18 mouse cellular contexts compared by ENCODE assay signal in the genomic region with DNA sequence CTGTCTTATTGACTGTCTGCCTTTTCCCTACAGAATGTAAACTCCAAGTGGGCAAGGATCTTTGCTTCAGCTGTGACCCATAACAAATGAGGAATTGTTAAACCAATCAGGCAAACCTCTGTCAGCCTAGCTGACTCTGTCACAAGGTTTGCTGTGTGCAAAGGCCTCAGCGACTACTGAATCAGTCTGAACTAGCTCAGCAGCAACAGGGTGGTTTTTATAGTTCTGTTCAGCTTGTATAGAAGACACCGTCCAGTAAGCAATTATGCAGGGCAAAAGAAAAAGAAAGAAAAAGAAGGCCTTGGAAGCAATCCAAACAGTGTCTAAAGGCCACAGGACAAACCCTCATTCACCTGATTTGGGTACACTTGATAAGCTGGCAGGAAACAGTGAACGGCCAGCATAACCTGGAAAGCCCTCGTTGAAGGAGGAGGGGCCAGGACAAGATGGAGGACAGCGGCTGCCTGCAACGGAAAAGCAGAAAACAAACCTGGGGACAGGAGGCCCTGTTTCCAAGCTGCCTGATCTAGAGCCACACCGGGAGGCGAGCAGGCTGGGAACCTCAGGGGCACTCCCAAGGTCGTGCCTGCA. TPM values are rescaled to one million over a fixed set of nuclear protein-coding genes. Genes with fewer than 3 reads are reported as not detected.
DNase-seq lines count a peak whose midpoint lies in the region; ATAC-seq and TF ChIP-seq lines count a peak whose summit lies in the region.
"Had no signal": no experiment of that assay in that cellular context is flagged by ENCODE, and none has a peak within 500 bp of the region (broad histone marks: within the 10 kb centered on the region; RNA-seq: fewer than 3 reads in every experiment).

No protein-coding gene starts in this region.

- H3K36me3 ChIP-seq in heart, embryonic 13.5 days = no peaks in the 10 kb centered on the region
- H3K36me3 ChIP-seq in midbrain, embryonic 11.5 days (ENCODE audit: control insufficient read depth, insufficient read depth, low read length) = no peaks in the 10 kb centered on the region
- H3K36me3 ChIP-seq in midbrain, embryonic 14.5 days (ENCODE audit: control insufficient read depth, insufficient read depth, low read length) = no peaks in the 10 kb centered on the region
- H3K36me3 ChIP-seq in hindbrain, postnatal 0 days (ENCODE audit: insufficient read depth, low read length) = no peaks in the 10 kb centered on the region
- no peaks in the 10 kb centered on the region for H3K36me3 ChIP-seq in hindbrain, embryonic 11.5 days (ENCODE audit: control insufficient read depth, insufficient read depth, low read length)
- H3K36me3 ChIP-seq: hindbrain, embryonic 12.5 days had no signal

- no peaks in the 10 kb centered on the region for H3K27me3 ChIP-seq in heart, embryonic 13.5 days (replicated peaks)
- no peaks in the 10 kb centered on the region for H3K27me3 ChIP-seq in midbrain, embryonic 11.5 days (ENCODE audit: control insufficient read depth, insufficient read depth, low read length)
- no peaks in the 10 kb centered on the region for H3K27me3 ChIP-seq in midbrain, embryonic 14.5 days (ENCODE audit: control insufficient read depth, insufficient read depth, low read length)
- no peaks in the 10 kb centered on the region for H3K27me3 ChIP-seq in hindbrain, postnatal 0 days (ENCODE audit: insufficient read depth, low read length)
- no peaks in the 10 kb centered on the region; the same call in 1 of the 2 replicates for H3K27me3 ChIP-seq in hindbrain, embryonic 11.5 days (ENCODE audit: control insufficient read depth, insufficient read depth, low read length)
- H3K27me3 ChIP-seq: hindbrain, embryonic 12.5 days had no signal

- no peak for ATAC-seq in heart, embryonic 13.5 days (ENCODE audit: extremely low read depth, insufficient number of reproducible peaks, low FRiP score, low TSS enrichment)
- ATAC-seq in midbrain, embryonic 11.5 days (ENCODE audit: low FRiP score) = no peak
- no peak for ATAC-seq in midbrain, embryonic 14.5 days (ENCODE audit: low FRiP score, low TSS enrichment)
- no peak for ATAC-seq in hindbrain, postnatal 0 days
- ATAC-seq in hindbrain, embryonic 11.5 days (ENCODE audit: low FRiP score) = no peak

- H3K9ac ChIP-seq in heart, embryonic 13.5 days = 0 out of 2 replicates have a peak overlapping the region, but pooled peaks have one; percentile 4
- no peak overlapping the region for H3K9ac ChIP-seq in midbrain, embryonic 11.5 days (ENCODE audit: low read length)
- H3K9ac ChIP-seq in midbrain, embryonic 14.5 days (replicated peaks; ENCODE audit: low read length) = no peak overlapping the region
- H3K9ac ChIP-seq in hindbrain, postnatal 0 days (replicated peaks; ENCODE audit: low read length) = no peak overlapping the region
- H3K9ac ChIP-seq in hindbrain, embryonic 11.5 days (ENCODE audit: low read depth, low read length) = no peak overlapping the region
- H3K9ac ChIP-seq: hindbrain, embryonic 12.5 days; liver, embryonic 14.5 days had no signal

- peaks cover 11% of the 10 kb centered on the region for H3K4me1 ChIP-seq in heart, embryonic 13.5 days
- no peaks in the 10 kb centered on the region for H3K4me1 ChIP-seq in midbrain, embryonic 11.5 days (ENCODE audit: control insufficient read depth, insufficient read depth, low read length)
- H3K4me1 ChIP-seq in midbrain, embryonic 14.5 days (ENCODE audit: control insufficient read depth, insufficient read depth, low read length) = no peaks in the 10 kb centered on the region
- H3K4me1 ChIP-seq in hindbrain, postnatal 0 days (ENCODE audit: insufficient read depth, low read length) = no peaks in the 10 kb centered on the region
- H3K4me1 ChIP-seq in hindbrain, embryonic 11.5 days (replicated peaks; ENCODE audit: control insufficient read depth, insufficient read depth, low read length) = no peaks in the 10 kb centered on the region
- H3K4me1 ChIP-seq: hindbrain, embryonic 12.5 days had no signal

- no peak overlapping the region for H3K27ac ChIP-seq in heart, embryonic 13.5 days (replicated peaks)
- no peak overlapping the region for H3K27ac ChIP-seq in midbrain, embryonic 11.5 days (ENCODE audit: low read depth, low read length)
- H3K27ac ChIP-seq in midbrain, embryonic 14.5 days (replicated peaks; ENCODE audit: low read depth, low read length) = no peak overlapping the region
- no peak overlapping the region for H3K27ac ChIP-seq in hindbrain, postnatal 0 days
- no peak overlapping the region for H3K27ac ChIP-seq in hindbrain, embryonic 11.5 days (ENCODE audit: low read depth, low read length)
- H3K27ac ChIP-seq: hindbrain, embryonic 12.5 days; liver, embryonic 14.5 days had no signal

- H3K4me3 ChIP-seq in heart, embryonic 13.5 days = no peak overlapping the region
- no peak overlapping the region for H3K4me3 ChIP-seq in midbrain, embryonic 11.5 days (ENCODE audit: low read depth, low read length)
- H3K4me3 ChIP-seq in midbrain, embryonic 14.5 days (replicated peaks; ENCODE audit: low read depth, low read length) = no peak overlapping the region
- H3K4me3 ChIP-seq in hindbrain, postnatal 0 days (ENCODE audit: low read length) = no peak overlapping the region
- H3K4me3 ChIP-seq in hindbrain, embryonic 11.5 days (ENCODE audit: low read depth, low read length) = no peak overlapping the region
- H3K4me3 ChIP-seq: hindbrain, embryonic 12.5 days; myocyte had no signal

- H3K9me3 ChIP-seq in heart, embryonic 13.5 days = no peaks in the 10 kb centered on the region
- no peaks in the 10 kb centered on the region for H3K9me3 ChIP-seq in midbrain, embryonic 11.5 days (ENCODE audit: control insufficient read depth, low read length)
- no peaks in the 10 kb centered on the region for H3K9me3 ChIP-seq in midbrain, embryonic 14.5 days (ENCODE audit: control insufficient read depth, low read length)
- H3K9me3 ChIP-seq in hindbrain, postnatal 0 days (ENCODE audit: low read length) = no peaks in the 10 kb centered on the region
- H3K9me3 ChIP-seq in hindbrain, embryonic 11.5 days (ENCODE audit: control insufficient read depth, low read length) = no peaks in the 10 kb centered on the region
- H3K9me3 ChIP-seq: hindbrain, embryonic 12.5 days had no signal

- H3K4me2 ChIP-seq in heart, embryonic 13.5 days = no peak overlapping the region
- no peak overlapping the region for H3K4me2 ChIP-seq in midbrain, embryonic 11.5 days
- H3K4me2 ChIP-seq in midbrain, embryonic 14.5 days (ENCODE audit: low read length) = no peak overlapping the region
- H3K4me2 ChIP-seq in hindbrain, postnatal 0 days (ENCODE audit: low read depth, low read length) = no peak overlapping the region
- no peak overlapping the region for H3K4me2 ChIP-seq in hindbrain, embryonic 11.5 days (replicated peaks; ENCODE audit: low read depth, low read length)
- H3K4me2 ChIP-seq: hindbrain, embryonic 12.5 days had no signal

- 50% methylated on average over 9 of the region's 9 CpGs for WGBS in heart, embryonic 13.5 days
- WGBS in midbrain, embryonic 11.5 days = 78% methylated on average over 9 of the region's 9 CpGs
- WGBS in midbrain, embryonic 14.5 days = 73% methylated on average over 9 of the region's 9 CpGs
- WGBS in hindbrain, postnatal 0 days = 71% methylated on average over 9 of the region's 9 CpGs
- 73% methylated on average over 9 of the region's 9 CpGs for WGBS in hindbrain, embryonic 11.5 days

- no peak for DNase-seq in heart, adult 9 months (ENCODE audit: low spot score in 2 of 2)
- DNase-seq in midbrain, embryonic 11.5 days (ENCODE audit: low spot score, missing footprints) = peak; percentile 8
- DNase-seq in midbrain, embryonic 14.5 days = no peak
- peak; percentile 42 for DNase-seq in lung, postnatal 36 days
- DNase-seq in hindbrain, postnatal 0 days (ENCODE audit: low spot score) = no peak
- no peak for DNase-seq in hindbrain, embryonic 11.5 days (ENCODE audit: low spot score)
- no peak for DNase-seq in natural killer cell, adult 2 months (ENCODE audit: low spot score in 2 of 2)
- DNase-seq: B cell, adult 2 months; cerebellum, postnatal 25 days; gastrocnemius, postnatal 10 days; kidney, adult 18-20 months; kidney, postnatal 4 days; layer of hippocampus, postnatal 36 days had no signal

- TF ChIP-seq CTCF in hindbrain, postnatal 0 days (IDR thresholded peaks at IDR 0.05; ENCODE audit: low read depth) = no peak

RNA-seq across cellular contexts. Expression of gene Snx5, which starts 24.5 kb away (rescaled TPM):
- 90.9 and 96.3 TPM in 2 replicates for polyA plus RNA-seq in heart, embryonic 13.5 days (2015; fragmentation: Nextera tagmentation; extraction: Ambion mirVana)
- 105 and 111 TPM in 2 replicates for polyA plus RNA-seq in midbrain, embryonic 11.5 days (2014; fragmentation: Nextera tagmentation; extraction: Ambion mirVana)
- 55.6 and 69.3 TPM in 2 replicates for polyA plus RNA-seq in midbrain, embryonic 14.5 days (2014; fragmentation: Nextera tagmentation; extraction: Ambion mirVana)
- 67.1 and 67.2 TPM in 2 replicates for total RNA-seq in hindbrain, postnatal 0 days (2014; rRNA removed)
- polyA plus RNA-seq in hindbrain, postnatal 0 days (2015; fragmentation: Nextera tagmentation; extraction: Ambion mirVana) = 68.1 and 71.6 TPM in 2 replicates
- 104 and 108 TPM in 2 replicates for polyA plus RNA-seq in hindbrain, embryonic 11.5 days (2014; fragmentation: Nextera tagmentation; extraction: Ambion mirVana)

RNA-seq across cellular contexts. Expression of gene Mgme1, which starts 24.8 kb away (rescaled TPM):
- 20.0 and 22.5 TPM in 2 replicates for polyA plus RNA-seq in heart, embryonic 13.5 days (2015; fragmentation: Nextera tagmentation; extraction: Ambion mirVana)
- 15.7 and 17.4 TPM in 2 replicates for polyA plus RNA-seq in midbrain, embryonic 11.5 days (2014; fragmentation: Nextera tagmentation; extraction: Ambion mirVana)
- polyA plus RNA-seq in midbrain, embryonic 14.5 days (2014; fragmentation: Nextera tagmentation; extraction: Ambion mirVana) = 7.6 and 11.1 TPM in 2 replicates
- total RNA-seq in hindbrain, postnatal 0 days (2014; rRNA removed) = 4.4 and 5.1 TPM in 2 replicates
- polyA plus RNA-seq in hindbrain, postnatal 0 days (2015; fragmentation: Nextera tagmentation; extraction: Ambion mirVana) = 6.5 and 6.6 TPM in 2 replicates
- polyA plus RNA-seq in hindbrain, embryonic 11.5 days (2014; fragmentation: Nextera tagmentation; extraction: Ambion mirVana) = 15.8 and 17.2 TPM in 2 replicates

RNA-seq across cellular contexts. Expression of gene Ovol2, which starts 36.7 kb away (rescaled TPM):
- polyA plus RNA-seq in heart, embryonic 13.5 days (2015; fragmentation: Nextera tagmentation; extraction: Ambion mirVana) = 0.13 and 0.24 TPM in 2 replicates
- 0.29 TPM in 1 of 2 replicates, not detected in the other for polyA plus RNA-seq in midbrain, embryonic 11.5 days (2014; fragmentation: Nextera tagmentation; extraction: Ambion mirVana)
- not detected in 2 replicates for polyA plus RNA-seq in midbrain, embryonic 14.5 days (2014; fragmentation: Nextera tagmentation; extraction: Ambion mirVana)
- not detected in 2 replicates for total RNA-seq in hindbrain, postnatal 0 days (2014; rRNA removed)
- 0.09 TPM in 1 of 2 replicates, not detected in the other for polyA plus RNA-seq in hindbrain, postnatal 0 days (2015; fragmentation: Nextera tagmentation; extraction: Ambion mirVana)
- polyA plus RNA-seq in hindbrain, embryonic 11.5 days (2014; fragmentation: Nextera tagmentation; extraction: Ambion mirVana) = 0.25 and 0.28 TPM in 2 replicates
- total RNA-seq: adrenal gland, postnatal 36 days; gastrocnemius, postnatal 10 days had no signal
- polyA plus RNA-seq: myocyte had no signal

Comparison
In these comparisons a context has a peak if more than half of its experiments do, and no peak if none do; other contexts are left out.
1. DNase-seq: peak in midbrain, embryonic 11.5 days (single experiment) and lung, postnatal 36 days (single experiment); none in heart, adult 9 months (0 of 2), midbrain, embryonic 14.5 days (single experiment), hindbrain, postnatal 0 days (single experiment), hindbrain, embryonic 11.5 days (single experiment) and natural killer cell, adult 2 months (0 of 2).